26 mouse cellular contexts compared by ENCODE assay signal in genomic region chr10:39137766-39138165, GRCm38 (mm10). TPM values are rescaled to one million over a fixed set of nuclear protein-coding genes. Genes with fewer than 3 reads are reported as not detected.
"Had no signal": no experiment of that assay in that cellular context is flagged by ENCODE, and none has a peak within 500 bp of the region (broad histone marks: within the 10 kb centered on the region; RNA-seq: fewer than 3 reads in every experiment).

No protein-coding gene starts in this region.

- DNase-seq: kidney, adult 11 months; kidney, adult 9 months; kidney, postnatal 14 days; kidney, postnatal 4 days; layer of hippocampus, adult 9-11 months; left cerebral cortex, postnatal 4 days; liver, postnatal 0 days; lung, embryonic 14.5 days; right cerebral cortex, postnatal 25 days; spleen, adult 18-20 months had no signal

- ATAC-seq: intestine, embryonic 15.5 days; liver, postnatal 0 days; lung, postnatal 0 days; midbrain, embryonic 16.5 days had no signal

- H3K4me3 ChIP-seq: intestine, embryonic 15.5 days; layer of hippocampus, adult 2 months; limb, embryonic 12.5 days; limb, embryonic 15.5 days; midbrain, embryonic 12.5 days; myocyte; neural tube, embryonic 13.5 days; stomach, embryonic 15.5 days had no signal

- H3K27ac ChIP-seq: intestine, embryonic 15.5 days; layer of hippocampus, adult 2 months; limb, embryonic 12.5 days; limb, embryonic 15.5 days; liver, embryonic 14.5 days; macrophage; midbrain, embryonic 12.5 days; neural tube, embryonic 13.5 days; stomach, embryonic 15.5 days had no signal

- H3K9ac ChIP-seq: intestine, embryonic 15.5 days; limb, embryonic 12.5 days; limb, embryonic 15.5 days; liver, embryonic 14.5 days; liver, postnatal 0 days; lung, embryonic 14.5 days; midbrain, embryonic 12.5 days; neural tube, embryonic 13.5 days; stomach, embryonic 15.5 days had no signal

- H3K4me2 ChIP-seq: intestine, embryonic 15.5 days; limb, embryonic 12.5 days; limb, embryonic 15.5 days; liver, embryonic 11.5 days; lung, embryonic 14.5 days; midbrain, embryonic 12.5 days; neural tube, embryonic 13.5 days; stomach, embryonic 15.5 days had no signal

- H3K4me1 ChIP-seq: intestine, embryonic 15.5 days; stomach, embryonic 15.5 days had no signal

- H3K9me3 ChIP-seq: intestine, embryonic 15.5 days; limb, embryonic 12.5 days; limb, embryonic 15.5 days; midbrain, embryonic 12.5 days; neural tube, embryonic 13.5 days; stomach, embryonic 15.5 days had no signal

- H3K27me3 ChIP-seq: intestine, embryonic 15.5 days; limb, embryonic 12.5 days; limb, embryonic 15.5 days; midbrain, embryonic 12.5 days; neural tube, embryonic 13.5 days; stomach, embryonic 15.5 days had no signal

RNA-seq across cellular contexts. Expression of gene Ccn6, which starts 25.8 kb away (rescaled TPM):
- total RNA-seq: megakaryocyte, adult 5-6 weeks; monocyte, adult 5-6 weeks; neutrophil, adult 5-6 weeks had no signal
- polyA plus RNA-seq: liver, postnatal 0 days; lung, postnatal 0 days; macrophage; myocyte had no signal
